Mouse (Mus musculus) midbrain, embryonic 11.5 days (tissue): ENCODE measurements around the gene Plet1. TPM values are rescaled to one million over a fixed set of nuclear protein-coding genes. Genes with fewer than 3 reads are reported as not detected.

Experiments
- ATAC-seq: fragments of 200-750 bp; cut with Nextera tagmentation; 2 replicates; pipeline ENCODE4 v1.8.0; 2017; ENCODE audit warnings: moderate TSS enrichment, moderate library complexity; ENCODE audit not compliant: low FRiP score
- DNase-seq: peaks from one replicate; pipeline ENCODE4 v3.0.0; 2015; ENCODE audit warnings: low spot score; ENCODE audit errors: missing footprints
- H3K27ac ChIP-seq: fragments of 300-500 bp; sonication (generic); 2 replicates; pipeline ENCODE4 v1.5.1; 2014; ENCODE audit warnings: low read depth, low read length
- H3K27me3 ChIP-seq: fragments of 300-500 bp; sonication (generic); 2 replicates; pipeline ENCODE4 v1.6.1; 2014; ENCODE audit warnings: mild to moderate bottlenecking, low read length, moderate library complexity, mixed read lengths; ENCODE audit not compliant: control insufficient read depth, insufficient read depth
- H3K36me3 ChIP-seq: fragments of 300-500 bp; sonication (generic); 2 replicates; pipeline ENCODE4 v1.6.1; 2014; ENCODE audit warnings: mild to moderate bottlenecking, low read length, moderate library complexity, mixed read lengths; ENCODE audit not compliant: control insufficient read depth, insufficient read depth
- H3K4me1 ChIP-seq: fragments of 300-500 bp; sonication (generic); 2 replicates; pipeline ENCODE4 v1.6.1; 2014; ENCODE audit warnings: low read length; ENCODE audit not compliant: control insufficient read depth, insufficient read depth
- H3K4me2 ChIP-seq: fragments of 300-500 bp; sonication (generic); 2 replicates; pipeline ENCODE4 v1.6.1; 2014; ENCODE audit warnings: mild to moderate bottlenecking, moderate library complexity
- H3K4me3 ChIP-seq: fragments of 300-500 bp; sonication (generic); 2 replicates; pipeline ENCODE4 v1.5.1; 2014; ENCODE audit warnings: low read depth, low read length
- H3K9ac ChIP-seq: fragments of 300-500 bp; sonication (generic); 2 replicates; pipeline ENCODE4 v1.6.1; 2014; ENCODE audit warnings: low read length
- H3K9me3 ChIP-seq: fragments of 300-500 bp; sonication (generic); 2 replicates; pipeline ENCODE4 v1.6.1; 2016; ENCODE audit warnings: low read length; ENCODE audit not compliant: control insufficient read depth
- WGBS: fragments of 180-500 bp; shearing (Covaris S2); extraction: QIAGEN DNeasy Blood & Tissue Kit; methylation state at CpG from one replicate; pipeline ENCODE4 v1.1.7; 2014; 5-methylcytosine and 5-hydroxymethylcytosine counted together
- polyA plus RNA-seq: library from polyadenylated mRNA; unstranded; fragments of >200 nt; fragmentation: Nextera tagmentation; extraction: Ambion mirVana; gene quantifications from 2 replicates; pipeline ENCODE4 v1.2.1, GENCODE M21; 2014

The Plet1 gene
- polyA plus RNA-seq, 1 experiment from 2014 or later = 0.78 TPM

- H3K27ac ChIP-seq = no peak overlapping the region
- H3K36me3 ChIP-seq = no peaks in the 10 kb centered on the region
- no peak overlapping the region for H3K9ac ChIP-seq
- ATAC-seq (no peak), DNase-seq (no peak)
- WGBS = 91% methylated on average over 2 of the region's 2 CpGs
- no peaks in the 10 kb centered on the region for H3K9me3 ChIP-seq
- no peak overlapping the region for H3K4me3 ChIP-seq
- no peak overlapping the region for H3K4me2 ChIP-seq
- peaks cover 12% of the 10 kb centered on the region; the same call in 1 of the 2 replicates for H3K4me1 ChIP-seq
- no peaks in the 10 kb centered on the region for H3K27me3 ChIP-seq
Observed at GRCm38 (mm10) chr9:50553547-50553946, 59.2 kb downstream of the Plet1 start.

DNA sequence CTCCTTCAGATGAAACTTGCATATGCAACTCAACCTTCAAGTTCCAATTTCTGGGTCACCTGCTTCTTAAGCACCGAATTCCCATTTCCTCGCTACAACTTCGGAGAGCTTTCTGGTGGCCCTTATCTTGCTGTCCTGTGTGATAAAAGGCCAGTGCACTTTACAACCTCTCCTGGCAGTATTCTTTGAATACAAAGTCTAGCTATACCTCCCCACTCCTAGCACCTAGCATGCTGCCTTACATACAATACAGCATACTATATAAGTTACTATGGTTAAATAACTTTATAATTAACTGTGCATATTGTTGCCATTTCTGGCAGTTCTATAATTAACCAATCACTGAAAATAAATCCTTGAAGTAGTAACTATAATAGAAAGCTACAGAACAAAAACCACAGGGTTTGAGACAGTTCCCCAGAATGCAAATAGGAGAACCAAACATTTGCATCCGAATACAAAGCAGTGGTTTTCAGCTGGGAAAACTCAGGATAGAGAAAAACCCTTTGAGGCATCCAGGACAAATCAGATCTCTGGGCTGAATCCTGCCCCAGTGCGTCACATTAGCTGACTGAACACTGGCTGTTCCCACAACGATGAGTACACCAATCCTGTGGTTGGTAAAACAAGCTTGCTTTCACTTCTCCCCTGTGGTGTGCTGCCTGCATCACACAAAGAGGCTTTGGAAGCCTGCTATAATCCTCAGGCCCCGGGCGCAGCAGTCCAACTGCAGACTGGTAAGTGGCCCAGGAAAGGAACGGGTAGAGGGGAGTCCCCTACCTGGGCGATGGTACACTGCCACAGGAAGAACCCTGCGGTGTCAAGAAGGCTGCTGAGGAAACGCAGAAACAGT, 60.1 kb downstream of the Plet1 start, which contains the start of gene Il18:
TSS of gene Il18 (plus strand) at position 587 of the 853 bp plus-strand sequence.
- H3K9ac ChIP-seq = peak within 1 kb of the TSS; percentile 63
- DNase-seq = peak; percentile 95
- H3K27me3 ChIP-seq = no peaks in the 10 kb centered on the region
- H3K4me3 ChIP-seq = peak within 1 kb of the TSS; percentile 27
- ATAC-seq = peak; percentile 98
- H3K9me3 ChIP-seq = no peaks in the 10 kb centered on the region
- peak within 1 kb of the TSS; percentile 88 for H3K27ac ChIP-seq
- H3K4me2 ChIP-seq = peak within 1 kb of the TSS; percentile 45
- 21% methylated on average over 12 of the region's 12 CpGs for WGBS
- H3K4me1 ChIP-seq = peaks cover 12% of the 10 kb centered on the region; the same call in 1 of the 2 replicates
- no peaks in the 10 kb centered on the region for H3K36me3 ChIP-seq

DNA sequence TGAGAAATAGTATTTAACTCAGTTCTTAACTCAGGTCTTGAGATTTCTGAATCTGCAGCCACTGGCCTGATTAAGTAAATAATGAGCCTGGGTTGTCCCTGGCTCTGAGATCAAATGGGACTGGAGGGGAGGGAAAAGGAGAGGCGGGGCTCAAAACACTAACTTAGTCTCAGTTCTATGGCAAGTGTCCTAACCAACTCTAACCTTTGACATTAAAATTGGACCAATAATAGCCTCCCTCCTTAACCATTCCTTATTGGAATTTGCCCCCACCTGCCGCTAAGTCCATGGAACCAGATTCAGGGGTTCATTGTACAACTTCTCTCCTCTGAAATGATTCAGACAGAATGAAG, 60.7 kb downstream of the Plet1 start, which contains the start of gene Bco2:
TSS of gene Bco2 (minus strand) at position 88 of the 353 bp plus-strand sequence.
- Histone ChIP-seq H3K4me2 (peak within 1 kb of the TSS; percentile 45), H3K9me3 (no peaks in the 10 kb centered on the region), H3K27me3 (no peaks in the 10 kb centered on the region), H3K4me3 (peak within 1 kb of the TSS; percentile 27), H3K36me3 (no peaks in the 10 kb centered on the region), H3K27ac (peak within 1 kb of the TSS; percentile 88), H3K9ac (peak within 1 kb of the TSS; percentile 63), H3K4me1 (peaks cover 12% of the 10 kb centered on the region; the same call in 1 of the 2 replicates)
- ATAC-seq = peak; percentile 76
- 10% methylated on average over 2 of the region's 2 CpGs for WGBS
- DNase-seq = no peak

Other genes starting within 250 kb of the Plet1 start
- 164 and 172 TPM in 2 replicates for gene Rpl10-ps3, start 149.6 kb upstream of the Plet1 start, polyA plus RNA-seq
- 76.8 and 88.0 TPM in 2 replicates for gene Pts, start 34.2 kb downstream of the Plet1 start, polyA plus RNA-seq
- gene Il18, start 60.3 kb downstream of the Plet1 start, polyA plus RNA-seq = 20.6 and 23.2 TPM in 2 replicates
- 0.29 and 0.40 TPM in 2 replicates for gene Bco2, start 60.7 kb downstream of the Plet1 start, polyA plus RNA-seq
- gene Tex12, start 66.8 kb downstream of the Plet1 start, polyA plus RNA-seq = 0.26 and 0.33 TPM in 2 replicates
- gene Sdhd, start 109.3 kb downstream of the Plet1 start, polyA plus RNA-seq = 274 and 284 TPM in 2 replicates
- 333 and 369 TPM in 2 replicates for gene Timm8b, start 109.4 kb downstream of the Plet1 start, polyA plus RNA-seq
- 6.6 and 7.5 TPM in 2 replicates for gene Pih1d2, start 122.8 kb downstream of the Plet1 start, polyA plus RNA-seq
- gene Nkapd1, start 122.9 kb downstream of the Plet1 start, polyA plus RNA-seq = 25.5 and 26.2 TPM in 2 replicates
- gene Dlat, start 165.3 kb downstream of the Plet1 start, polyA plus RNA-seq = 63.5 and 66.4 TPM in 2 replicates
- 18.5 and 22.9 TPM in 2 replicates for gene Dixdc1, start 245.0 kb downstream of the Plet1 start, polyA plus RNA-seq